10 mouse cellular contexts compared by ENCODE assay signal in genomic region chr15:97720026-97720675, GRCm38 (mm10). TPM values are rescaled to one million over a fixed set of nuclear protein-coding genes. Genes with fewer than 3 reads are reported as not detected.
DNase-seq lines count a peak whose midpoint lies in the region; ATAC-seq and TF ChIP-seq lines count a peak whose summit lies in the region.
"Had no signal": no experiment of that assay in that cellular context is flagged by ENCODE, and none has a peak within 500 bp of the region (broad histone marks: within the 10 kb centered on the region; RNA-seq: fewer than 3 reads in every experiment).

No protein-coding gene starts in this region.

- TF ChIP-seq POLR2A in kidney, adult 2 months (IDR thresholded peaks at IDR 0.05; ENCODE audit: low read depth, low read length), result no peak
- no peak for TF ChIP-seq POLR2A in cortical plate, adult 2 months (IDR thresholded peaks at IDR 0.05; ENCODE audit: extremely low read depth, insufficient read depth, low read length)

- DNase-seq in kidney, adult 2 months, result peak; percentile 67
- no peak for DNase-seq in kidney, adult 9 months
- no peak for DNase-seq in cerebellum, adult 11 months

- H3K4me3 ChIP-seq in kidney, adult 2 months (ENCODE audit: insufficient read depth, low read depth, low read length), result peak overlapping the region; percentile 32
- no peak overlapping the region for H3K4me3 ChIP-seq in cortical plate, adult 2 months (ENCODE audit: insufficient read depth, low read length)
- H3K4me3 ChIP-seq in heart, embryonic 16.5 days (ENCODE audit: low read length), result no peak overlapping the region
- H3K4me3 ChIP-seq in lung, embryonic 15.5 days, result no peak overlapping the region
- H3K4me3 ChIP-seq: forebrain, embryonic 10.5 days; neural tube, embryonic 12.5 days had no signal

- peak overlapping the region; percentile 88 for H3K27ac ChIP-seq in kidney, adult 2 months (ENCODE audit: insufficient read depth, low read depth, low read length)
- 0 out of 2 replicates have a peak overlapping the region, but pooled peaks have one; percentile 27 for H3K27ac ChIP-seq in cortical plate, adult 2 months (ENCODE audit: insufficient read depth, low read length)
- peak overlapping the region; percentile 85 for H3K27ac ChIP-seq in heart, embryonic 16.5 days (ENCODE audit: low read length)
- H3K27ac ChIP-seq in lung, embryonic 15.5 days, result peak overlapping the region; percentile 41
- H3K27ac ChIP-seq: forebrain, embryonic 10.5 days; neural tube, embryonic 12.5 days had no signal

- no peak for TF ChIP-seq CTCF in kidney, adult 2 months (conservative IDR thresholded peaks at IDR 0.05; ENCODE audit: insufficient read depth, insufficient read length, low read depth, low read length)
- no peak for TF ChIP-seq CTCF in cortical plate, adult 2 months (IDR thresholded peaks at IDR 0.05; ENCODE audit: extremely low read depth, insufficient read depth, low read length)

- 60% methylated on average over 12 of the region's 12 CpGs for WGBS in kidney, adult 2 months
- 56% methylated on average over 12 of the region's 12 CpGs for WGBS in heart, embryonic 16.5 days
- WGBS in lung, embryonic 15.5 days, result 62% methylated on average over 12 of the region's 12 CpGs

- H3K9ac ChIP-seq in heart, embryonic 16.5 days (ENCODE audit: low read length), result peak overlapping the region; percentile 46
- H3K9ac ChIP-seq in lung, embryonic 15.5 days, result no peak overlapping the region
- H3K9ac ChIP-seq: neural tube, embryonic 12.5 days had no signal

- H3K9me3 ChIP-seq in heart, embryonic 16.5 days (replicated peaks; ENCODE audit: control insufficient read depth, low read length), result no peaks in the 10 kb centered on the region
- no peaks in the 10 kb centered on the region for H3K9me3 ChIP-seq in lung, embryonic 15.5 days
- H3K9me3 ChIP-seq: forebrain, embryonic 10.5 days; neural tube, embryonic 12.5 days had no signal

- no peaks in the 10 kb centered on the region for H3K27me3 ChIP-seq in kidney, adult 2 months (replicated peaks; ENCODE audit: control insufficient read depth, insufficient read depth, low read length)
- no peaks in the 10 kb centered on the region for H3K27me3 ChIP-seq in heart, embryonic 16.5 days (ENCODE audit: control insufficient read depth, insufficient read depth, low read length)
- H3K27me3 ChIP-seq in lung, embryonic 15.5 days, result no peaks in the 10 kb centered on the region

- peak; percentile 37 for ATAC-seq in heart, embryonic 16.5 days (replicated peaks; ENCODE audit: extremely low read depth, insufficient read depth, low FRiP score)
- 0 out of 2 replicates have a peak, but pooled peaks have one; percentile 52 for ATAC-seq in lung, embryonic 15.5 days (ENCODE audit: borderline replicate concordance, extremely low read depth, low FRiP score, low TSS enrichment)
- no peak for ATAC-seq in CD4-positive, CD25-positive, alpha-beta regulatory T cell, adult 4 months
- no peak for ATAC-seq in granulocyte monocyte progenitor cell, adult 5-6 weeks (replicated peaks; ENCODE audit: poor library complexity, severe bottlenecking)

- H3K4me1 ChIP-seq in kidney, adult 2 months (ENCODE audit: control insufficient read depth, insufficient read depth, low read length), result peaks cover 5% of the 10 kb centered on the region
- H3K4me1 ChIP-seq in cortical plate, adult 2 months (ENCODE audit: control insufficient read depth, insufficient read depth, low read length), result no peaks in the 10 kb centered on the region
- H3K4me1 ChIP-seq in heart, embryonic 16.5 days (ENCODE audit: control insufficient read depth, insufficient read depth, low read length), result peaks cover 17% of the 10 kb centered on the region
- peaks cover 8% of the 10 kb centered on the region for H3K4me1 ChIP-seq in lung, embryonic 15.5 days
- H3K4me1 ChIP-seq: neural tube, embryonic 12.5 days had no signal

- H3K36me3 ChIP-seq in kidney, adult 2 months (ENCODE audit: control insufficient read depth, insufficient read depth, low read length), result no peaks in the 10 kb centered on the region
- no peaks in the 10 kb centered on the region for H3K36me3 ChIP-seq in heart, embryonic 16.5 days (ENCODE audit: control insufficient read depth, insufficient read depth)
- H3K36me3 ChIP-seq in lung, embryonic 15.5 days, result no peaks in the 10 kb centered on the region
- H3K36me3 ChIP-seq: forebrain, embryonic 10.5 days; neural tube, embryonic 12.5 days had no signal

- peak overlapping the region; percentile 35 for H3K4me2 ChIP-seq in heart, embryonic 16.5 days (ENCODE audit: low read depth, low read length)
- no peak overlapping the region for H3K4me2 ChIP-seq in lung, embryonic 15.5 days
- H3K4me2 ChIP-seq: neural tube, embryonic 12.5 days had no signal

RNA-seq across cellular contexts. Expression of gene Endou, which starts 11.0 kb away (rescaled TPM):
- polyA plus RNA-seq in kidney, adult 2 months (2012; rRNA removed), result 2.4 and 2.9 TPM in 2 replicates
- polyA plus RNA-seq in cortical plate, adult 2 months (2012; rRNA removed), result 3.9 and 4.0 TPM in 2 replicates
- polyA plus RNA-seq in heart, embryonic 16.5 days (2015; fragmentation: Nextera tagmentation; extraction: Ambion mirVana), result 2.8 and 9.6 TPM in 2 replicates
- 0.48 and 1.1 TPM in 2 replicates for polyA plus RNA-seq in lung, embryonic 15.5 days (2015; fragmentation: Nextera tagmentation; extraction: Ambion mirVana)
- under 1 TPM in 1 of 2 experiments, not detected in 1; 0.22 TPM for polyA plus RNA-seq in CD4-positive, CD25-positive, alpha-beta regulatory T cell, adult 4 months (2017; shearing (Covaris generic))
- 0.53 and 2.8 TPM in 2 replicates for total RNA-seq in granulocyte monocyte progenitor cell, adult 5-6 weeks (2014; fragmentation: Nextera tagmentation)
- total RNA-seq in granulocyte monocyte progenitor cell, adult 5-6 weeks (2017), result 1.7 and 2.2 TPM in 2 replicates

RNA-seq across cellular contexts. Expression of gene Rpap3, which starts 14.5 kb away (rescaled TPM):
- 4.9 and 6.9 TPM in 2 replicates for polyA plus RNA-seq in kidney, adult 2 months (2012; rRNA removed)
- polyA plus RNA-seq in cortical plate, adult 2 months (2012; rRNA removed), result 19.6 and 22.0 TPM in 2 replicates
- polyA plus RNA-seq in heart, embryonic 16.5 days (2015; fragmentation: Nextera tagmentation; extraction: Ambion mirVana), result 18.1 and 22.9 TPM in 2 replicates
- 24.6 and 25.5 TPM in 2 replicates for polyA plus RNA-seq in lung, embryonic 15.5 days (2015; fragmentation: Nextera tagmentation; extraction: Ambion mirVana)
- polyA plus RNA-seq in CD4-positive, CD25-positive, alpha-beta regulatory T cell, adult 4 months (2017; shearing (Covaris generic)), result 10 to 100 TPM; 25.7 to 31.8 TPM
- total RNA-seq in granulocyte monocyte progenitor cell, adult 5-6 weeks (2014; fragmentation: Nextera tagmentation), result 25.7 and 31.1 TPM in 2 replicates
- total RNA-seq in granulocyte monocyte progenitor cell, adult 5-6 weeks (2017), result 33.2 and 46.7 TPM in 2 replicates

RNA-seq across cellular contexts. Expression of gene Rapgef3, which starts 47.6 kb away (rescaled TPM):
- 136 and 184 TPM in 2 replicates for polyA plus RNA-seq in kidney, adult 2 months (2012; rRNA removed)
- 40.2 and 45.9 TPM in 2 replicates for polyA plus RNA-seq in cortical plate, adult 2 months (2012; rRNA removed)
- polyA plus RNA-seq in heart, embryonic 16.5 days (2015; fragmentation: Nextera tagmentation; extraction: Ambion mirVana), result 26.3 and 28.7 TPM in 2 replicates
- 21.1 and 23.4 TPM in 2 replicates for polyA plus RNA-seq in lung, embryonic 15.5 days (2015; fragmentation: Nextera tagmentation; extraction: Ambion mirVana)
- polyA plus RNA-seq in CD4-positive, CD25-positive, alpha-beta regulatory T cell, adult 4 months (2017; shearing (Covaris generic)), result 1 to 10 TPM in 1 of 2 experiments, under 1 TPM in 1; 0.31 to 1.5 TPM
- total RNA-seq in granulocyte monocyte progenitor cell, adult 5-6 weeks (2014; fragmentation: Nextera tagmentation), result 8.4 and 33.0 TPM in 2 replicates
- total RNA-seq in granulocyte monocyte progenitor cell, adult 5-6 weeks (2017), result 11.9 and 19.1 TPM in 2 replicates

RNA-seq across cellular contexts. Expression of gene Slc48a1, which starts 58.2 kb away (rescaled TPM):
- polyA plus RNA-seq in kidney, adult 2 months (2012; rRNA removed), result 182 and 203 TPM in 2 replicates
- 140 and 155 TPM in 2 replicates for polyA plus RNA-seq in cortical plate, adult 2 months (2012; rRNA removed)
- polyA plus RNA-seq in heart, embryonic 16.5 days (2015; fragmentation: Nextera tagmentation; extraction: Ambion mirVana), result 71.0 and 76.0 TPM in 2 replicates
- polyA plus RNA-seq in lung, embryonic 15.5 days (2015; fragmentation: Nextera tagmentation; extraction: Ambion mirVana), result 38.7 and 42.2 TPM in 2 replicates
- polyA plus RNA-seq in CD4-positive, CD25-positive, alpha-beta regulatory T cell, adult 4 months (2017; shearing (Covaris generic)), result 10 to 100 TPM; 33.9 to 37.1 TPM
- 97.0 and 99.2 TPM in 2 replicates for total RNA-seq in granulocyte monocyte progenitor cell, adult 5-6 weeks (2014; fragmentation: Nextera tagmentation)
- 67.6 and 71.6 TPM in 2 replicates for total RNA-seq in granulocyte monocyte progenitor cell, adult 5-6 weeks (2017)

Comparison
In these comparisons a context has a peak if more than half of its experiments do, and no peak if none do; other contexts are left out.
1. H3K27ac ChIP-seq: peak in every context shown above with its lines; median percentile 88 in kidney, adult 2 months; 85 in heart, embryonic 16.5 days; 41 in lung, embryonic 15.5 days; 27 in cortical plate, adult 2 months.
2. ATAC-seq: peak in heart, embryonic 16.5 days (single experiment) and lung, embryonic 15.5 days (single experiment); none in CD4-positive, CD25-positive, alpha-beta regulatory T cell, adult 4 months (single experiment) and granulocyte monocyte progenitor cell, adult 5-6 weeks (single experiment).